Mouse (Mus musculus) heart, adult 2 months (tissue): ENCODE measurements around the gene Slc12a8.

Experiments
- CTCF ChIP-seq: fragments of 200-600 bp; IDR thresholded peaks from 2 replicates; pipeline ENCODE4 v1.8.1; 2022; ENCODE audit warnings: antibody characterized with exemption, mild to moderate bottlenecking, moderate library complexity
- EP300 ChIP-seq: fragments of 200-500 bp; IDR thresholded peaks from 2 replicates; pipeline ENCODE4 v1.6.1; 2011; ENCODE audit warnings: low read depth, low read length, control low read depth; ENCODE audit not compliant: insufficient read depth
- POLR2A ChIP-seq: fragments of 200-500 bp; IDR thresholded peaks from 2 replicates; pipeline ENCODE4 v1.6.1; 2011; ENCODE audit warnings: mild to moderate bottlenecking, low read depth, low read length, control low read depth; ENCODE audit not compliant: insufficient read depth

- no peak for TF ChIP-seq CTCF
- no peak for TF ChIP-seq EP300
- no peak for TF ChIP-seq POLR2A
Measured at GRCm38 (mm10) chr16:33482309-33482708, 34.8 kb upstream of the Slc12a8 start.
